Mouse (Mus musculus): ENCODE data around the gene Gcgr. TPM values are rescaled to one million over a fixed set of nuclear protein-coding genes. Genes with fewer than 3 reads are reported as not detected.

Gene Gcgr
- total and polyA plus RNA-seq, 3 experiments: not detected

- no peak for TF ChIP-seq POLR2AphosphoS5 (IDR thresholded peaks at IDR 0.05; ENCODE audit: borderline replicate concordance, low read depth, low read length)
- no peak for TF ChIP-seq ZMIZ1 (IDR thresholded peaks at IDR 0.05; ENCODE audit: low read depth, low read length)
- no peak for TF ChIP-seq CTCF (IDR thresholded peaks at IDR 0.05 in 2 of 3, conservative IDR thresholded peaks at IDR 0.05 in 1 of 3; ENCODE audit: control insufficient read depth in 1 of 3, insufficient read depth in 1 of 3, low read depth in 2 of 3, low read length in 3 of 3, poor library complexity in 1 of 3, severe bottlenecking in 1 of 3)
- TF ChIP-seq ETS1 (IDR thresholded peaks at IDR 0.05; ENCODE audit: low read depth, low read length): no peak
Observed at GRCm38 (mm10) chr11:120580190-120580589, 49.7 kb downstream of the Gcgr start (continued).

GRCm38 (mm10) chr11:120580871-120581331, 50.4 kb downstream of the Gcgr start:
- TF ChIP-seq UBTF (IDR thresholded peaks at IDR 0.05; ENCODE audit: borderline replicate concordance, insufficient read depth, low read depth, low read length) (peak; percentile 86; the same call in 1 of the 2 replicates), SIN3A (IDR thresholded peaks at IDR 0.05; ENCODE audit: low read length) (no peak), MYB (IDR thresholded peaks at IDR 0.05; ENCODE audit: low read depth, low read length) (no peak), TBP (IDR thresholded peaks at IDR 0.05; ENCODE audit: low read depth, low read length) (0 out of 2 replicates have a peak, but pooled peaks have one; percentile 29), POLR2A (IDR thresholded peaks at IDR 0.05; ENCODE audit: control insufficient read depth in 1 of 2, insufficient read depth in 1 of 2, low read depth in 1 of 2, low read length in 2 of 2, poor library complexity in 1 of 2) (peak in 1 of 2 experiments; percentile 48; a peak in 1 of 4 replicates), ZNF384 (IDR thresholded peaks at IDR 0.05; ENCODE audit: low read depth, low read length) (no peak), NELFE (IDR thresholded peaks at IDR 0.05; ENCODE audit: low read depth, low read length) (no peak)
- Histone ChIP-seq H3K79me2 (ENCODE audit: control insufficient read depth, insufficient read depth, low read length, poor library complexity) (peaks cover 35% of the 10 kb centered on the region), H3K36me3 (ENCODE audit: control insufficient read depth in 1 of 2, insufficient read depth in 2 of 2, low read length in 2 of 2) (peaks cover 4 to 12% of the 10 kb centered on the region in 2 experiments; a peak in 3 of 4 replicates), H3K9ac (ENCODE audit: control insufficient read depth, low read depth, low read length, poor library complexity, severe bottlenecking) (peak overlapping the region; percentile 84), H3K9me3 (replicated peaks; ENCODE audit: insufficient read depth, low read length) (no peaks in the 10 kb centered on the region), H3K4me1 (ENCODE audit: control insufficient read depth in 1 of 2, insufficient read depth in 2 of 2, low read length in 2 of 2) (peaks cover 5 to 18% of the 10 kb centered on the region in 2 experiments), H3K27ac (ENCODE audit: control insufficient read depth, low read depth, low read length) (peak overlapping the region; percentile 67), H3K27me3 (ENCODE audit: control insufficient read depth in 1 of 2, insufficient read depth in 2 of 2, low read length in 2 of 2) (no peaks in the 10 kb centered on the region), H3K4me3 (ENCODE audit: control insufficient read depth in 1 of 2, insufficient read depth in 1 of 2, low read depth in 2 of 2, low read length in 2 of 2) (peak overlapping the region; percentile 76 to 94)
- DNase-seq (ENCODE audit: low read depth, low spot score): peak; percentile 65

GRCm38 (mm10) chr11:120581490-120582267, 51.2 kb downstream of the Gcgr start, which contains the start of gene Arhgdia:
TSS of gene Arhgdia (minus strand) at chr11:120581624.
- H3K79me2 ChIP-seq (ENCODE audit: control insufficient read depth, insufficient read depth, low read length, poor library complexity): peaks cover 35% of the 10 kb centered on the region
- H3K27ac ChIP-seq (ENCODE audit: control insufficient read depth, low read depth, low read length): peak within 1 kb of the TSS; percentile 73
- peaks cover 7 to 12% of the 10 kb centered on the region in 2 experiments; a peak in 3 of 4 replicates for H3K36me3 ChIP-seq (ENCODE audit: control insufficient read depth in 1 of 2, insufficient read depth in 2 of 2, low read length in 2 of 2)
- peak; percentile 93 for DNase-seq (ENCODE audit: low read depth, low spot score)
- H3K9me3 ChIP-seq (replicated peaks; ENCODE audit: insufficient read depth, low read length): no peaks in the 10 kb centered on the region
- peak within 1 kb of the TSS; percentile 76 to 94 for H3K4me3 ChIP-seq (ENCODE audit: control insufficient read depth in 1 of 2, insufficient read depth in 1 of 2, low read depth in 2 of 2, low read length in 2 of 2)
- no peaks in the 10 kb centered on the region for H3K27me3 ChIP-seq (ENCODE audit: control insufficient read depth in 1 of 2, insufficient read depth in 2 of 2, low read length in 2 of 2)
- peak within 1 kb of the TSS; percentile 84 for H3K9ac ChIP-seq (ENCODE audit: control insufficient read depth, low read depth, low read length, poor library complexity, severe bottlenecking)
- peaks cover 5 to 18% of the 10 kb centered on the region in 2 experiments for H3K4me1 ChIP-seq (ENCODE audit: control insufficient read depth in 1 of 2, insufficient read depth in 2 of 2, low read length in 2 of 2)
- TF ChIP-seq UBTF (IDR thresholded peaks at IDR 0.05; ENCODE audit: borderline replicate concordance, insufficient read depth, low read depth, low read length) (0 out of 2 replicates have a peak, but pooled peaks have one; percentile 8), MXI1 (IDR thresholded peaks at IDR 0.05; ENCODE audit: low read depth, low read length) (peak; percentile 66), SIN3A (IDR thresholded peaks at IDR 0.05; ENCODE audit: low read length) (peak; percentile 79), GATA1 (IDR thresholded peaks at IDR 0.05; ENCODE audit: low read depth, low read length) (no peak), USF2 (IDR thresholded peaks at IDR 0.05; ENCODE audit: borderline replicate concordance in 1 of 2, insufficient read depth in 1 of 2, low read depth in 1 of 2, low read length in 2 of 2) (no peak), GABPA (IDR thresholded peaks at IDR 0.05; ENCODE audit: low read depth, low read length) (no peak), ZMIZ1 (IDR thresholded peaks at IDR 0.05; ENCODE audit: low read depth, low read length) (peak; percentile 78; the same call in 1 of the 2 replicates), POLR2AphosphoS2 (IDR thresholded peaks at IDR 0.05; ENCODE audit: low read length) (peak; percentile 80), MYC (IDR thresholded peaks at IDR 0.05; ENCODE audit: low read depth, low read length) (peak; percentile 98), ZKSCAN1 (IDR thresholded peaks at IDR 0.05; ENCODE audit: low read depth, low read length) (no peak), HCFC1 (IDR thresholded peaks at IDR 0.05; ENCODE audit: low read depth, low read length) (peak; percentile 85), MYB (IDR thresholded peaks at IDR 0.05; ENCODE audit: low read depth, low read length) (no peak), MAFK (IDR thresholded peaks at IDR 0.05; ENCODE audit: borderline replicate concordance, low read depth, low read length) (no peak), CTCF (IDR thresholded peaks at IDR 0.05 in 2 of 3, conservative IDR thresholded peaks at IDR 0.05 in 1 of 3; ENCODE audit: control insufficient read depth in 1 of 3, insufficient read depth in 1 of 3, low read depth in 2 of 3, low read length in 3 of 3, poor library complexity in 1 of 3, severe bottlenecking in 1 of 3) (peak in 2 of 3 experiments; percentile 8 to 44; a peak in 4 of 6 replicates), NELFE (IDR thresholded peaks at IDR 0.05; ENCODE audit: low read depth, low read length) (peak; percentile 94), POLR2AphosphoS5 (IDR thresholded peaks at IDR 0.05; ENCODE audit: borderline replicate concordance, low read depth, low read length) (0 out of 2 replicates have a peak, but pooled peaks have one; percentile 29), RAD21 (IDR thresholded peaks at IDR 0.05; ENCODE audit: low read depth, low read length) (no peak), TAL1 (IDR thresholded peaks at IDR 0.05; ENCODE audit: low read length) (no peak), RCOR1 (IDR thresholded peaks at IDR 0.05; ENCODE audit: low read depth, low read length) (peak; percentile 68; the same call in 1 of the 2 replicates), BHLHE40 (IDR thresholded peaks at IDR 0.05; ENCODE audit: borderline replicate concordance, low read depth, low read length) (0 out of 2 replicates have a peak, but pooled peaks have one; percentile 10)

All from MEL (cell line).